Mouse (Mus musculus) lung, postnatal 25 days (tissue): ENCODE measurements at regions not wholly inside any gene's neighbourhood (a gene's known extent, or its start where the extent isn't known, plus 50 kb on each side); places are given as distances from the start of the nearest gene placed in this dataset.

Experiments
- DNase-seq: peaks from one replicate; pipeline ENCODE4 v3.0.0; 2022; ENCODE audit warnings: low spot score

DNA sequence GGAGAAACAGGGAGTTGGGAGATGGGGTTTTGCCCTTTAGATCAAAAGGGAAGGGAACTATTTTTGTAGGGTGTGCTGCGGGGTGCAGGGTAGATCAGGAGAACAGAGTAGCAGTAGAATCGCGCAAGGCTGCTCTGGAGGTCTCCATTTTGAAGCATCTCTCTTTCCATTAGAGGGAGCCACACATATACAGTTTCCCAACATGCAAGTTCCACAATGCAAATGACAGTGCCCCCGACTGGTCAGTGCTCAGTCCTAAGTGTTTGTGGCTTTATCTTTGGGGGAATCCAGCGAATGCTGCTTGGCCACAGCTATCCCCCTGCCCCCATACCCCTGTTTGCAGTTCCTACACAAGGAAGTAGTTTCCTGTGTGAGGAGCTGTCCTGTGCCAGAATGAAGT, 155.6 kb upstream of the Tgfbr2 start:
- no peak for DNase-seq

DNA sequence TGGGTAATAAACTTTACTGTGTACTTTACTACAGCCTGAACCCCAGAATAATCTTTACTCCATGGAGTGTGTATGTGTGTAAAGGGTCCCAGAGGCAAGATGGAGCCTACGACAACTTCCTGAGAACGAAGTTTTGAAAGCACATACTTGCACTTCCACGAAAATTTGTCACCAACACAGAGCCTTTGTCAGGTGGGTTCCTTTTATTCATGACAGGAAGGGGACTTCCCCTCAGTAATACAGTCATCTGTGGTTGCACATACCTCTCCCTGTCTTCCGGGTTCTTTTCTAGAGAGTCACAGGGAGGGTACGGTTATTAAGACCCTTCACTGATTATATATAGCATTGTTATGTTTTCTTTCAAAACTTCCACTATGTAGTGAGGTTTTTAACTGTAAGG, 154.0 kb upstream of the Tgfbr2 start:
- DNase-seq = no peak

GRCm38 (mm10) chr9:116328201-116328600, 153.0 kb upstream of the Tgfbr2 start:
- DNase-seq = no peak

- no peak for DNase-seq
Measured at GRCm38 (mm10) chr9:116327080-116327479, 151.9 kb upstream of the Tgfbr2 start.

- DNase-seq = no peak
Measured at GRCm38 (mm10) chr9:116324971-116325370, 149.8 kb upstream of the Tgfbr2 start.

GRCm38 (mm10) chr9:116323871-116324721, 148.9 kb upstream of the Tgfbr2 start:
- peak; percentile 71 for DNase-seq

DNA sequence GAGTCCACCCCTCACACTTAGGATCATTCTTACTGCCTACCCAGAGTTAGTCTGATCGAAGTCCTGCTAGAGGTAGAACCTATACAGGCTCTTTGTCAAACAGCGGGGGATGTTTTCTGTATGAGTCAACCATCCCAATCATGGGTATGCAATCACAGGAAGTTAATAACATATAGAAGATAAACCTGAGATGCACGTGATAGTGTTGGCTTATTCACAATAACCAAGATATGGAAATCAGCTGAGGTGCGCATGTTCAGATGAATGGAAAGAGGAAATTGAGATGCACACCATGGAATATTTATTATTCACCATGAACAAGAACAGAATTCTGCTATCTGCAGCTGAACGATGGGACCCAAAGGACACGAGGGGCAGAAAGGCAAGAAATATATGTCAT, 146.7 kb upstream of the Tgfbr2 start:
- no peak for DNase-seq

DNA sequence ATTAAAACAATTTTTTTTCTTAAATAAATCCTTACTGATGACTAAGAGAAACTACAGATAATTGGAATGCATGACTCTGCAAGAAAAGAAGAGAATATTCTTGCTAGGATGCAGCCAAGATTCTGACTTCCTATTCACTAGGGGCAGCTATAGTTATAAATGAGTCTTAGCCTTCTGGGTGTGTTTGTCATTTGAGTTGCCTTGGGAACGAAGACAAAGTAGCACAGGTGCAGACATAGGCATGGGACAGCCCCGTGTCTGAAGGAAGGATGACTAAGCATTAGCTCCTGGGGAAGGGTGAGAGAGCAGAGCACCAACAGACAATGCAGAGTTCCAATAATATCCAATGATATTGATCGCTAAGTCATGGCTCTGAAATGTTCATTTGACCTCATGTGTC, 144.3 kb upstream of the Tgfbr2 start:
- DNase-seq = no peak

DNA sequence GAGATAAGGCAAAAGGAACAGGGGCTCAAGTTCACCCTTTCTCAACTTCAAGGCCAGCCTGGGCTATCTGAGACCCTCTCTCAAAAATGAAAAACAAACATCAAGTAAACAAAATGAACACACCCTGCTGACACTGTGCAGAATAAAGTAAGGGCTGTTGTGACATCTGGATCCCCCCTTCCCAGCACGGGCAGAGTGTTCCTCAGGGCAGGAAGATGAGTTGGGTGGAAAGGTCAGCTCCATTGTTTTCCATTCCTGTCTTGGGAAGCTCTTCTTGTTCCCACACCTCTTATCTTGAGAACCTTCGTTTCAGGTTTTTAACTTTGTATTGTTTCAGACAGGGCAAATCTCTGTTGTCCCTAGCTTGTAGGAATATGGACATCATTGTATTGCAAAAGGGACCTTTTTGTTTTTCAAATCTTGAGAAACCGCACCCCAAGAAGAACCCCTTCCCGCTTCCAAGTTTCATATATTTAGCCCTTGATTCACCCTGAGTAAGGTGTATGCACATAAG, 141.5 kb upstream of the Tgfbr2 start:
- no peak for DNase-seq

GRCm38 (mm10) chr9:116314803-116315202, 139.6 kb upstream of the Tgfbr2 start:
- no peak for DNase-seq

GRCm38 (mm10) chr9:116313932-116314790, 139.0 kb upstream of the Tgfbr2 start:
- DNase-seq = peak; percentile 53

GRCm38 (mm10) chr9:116311364-116311763, 136.2 kb upstream of the Tgfbr2 start:
- no peak for DNase-seq

GRCm38 (mm10) chr9:116301602-116302001, 126.4 kb upstream of the Tgfbr2 start:
- DNase-seq = no peak

GRCm38 (mm10) chr9:116298791-116299190, 123.6 kb upstream of the Tgfbr2 start:
- DNase-seq = no peak

DNA sequence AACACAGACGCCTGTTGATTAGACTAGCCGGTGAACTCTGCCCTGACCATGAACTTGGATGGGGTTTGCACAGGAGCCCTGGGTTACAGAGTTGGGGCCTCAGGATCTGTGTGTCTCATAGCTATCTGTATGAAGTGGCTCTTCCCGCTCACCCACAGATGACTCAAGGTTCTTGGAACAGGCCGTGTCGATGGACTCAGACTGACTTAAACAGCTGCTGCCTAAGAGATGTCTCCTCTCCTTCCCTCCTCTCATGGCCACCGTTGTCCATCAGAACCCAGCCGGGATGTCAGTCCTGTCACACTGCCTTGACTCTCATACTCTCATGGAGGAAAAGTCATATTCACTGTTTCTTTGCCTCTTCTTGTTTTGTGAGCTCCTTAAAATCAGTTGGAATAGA, 121.2 kb upstream of the Tgfbr2 start:
- no peak for DNase-seq

- peak; percentile 52 for DNase-seq
Measured at GRCm38 (mm10) chr9:116294073-116294472, 118.9 kb upstream of the Tgfbr2 start.

- peak; percentile 47 for DNase-seq
Measured at GRCm38 (mm10) chr9:116293110-116293509, 118.0 kb upstream of the Tgfbr2 start.

- no peak for DNase-seq
Measured at GRCm38 (mm10) chr9:116291624-116292023, 116.5 kb upstream of the Tgfbr2 start.

- DNase-seq = no peak
Measured at GRCm38 (mm10) chr9:116290896-116291295, 115.7 kb upstream of the Tgfbr2 start.

- no peak for DNase-seq
Measured at GRCm38 (mm10) chr9:116285691-116286431, 110.7 kb upstream of the Tgfbr2 start.

GRCm38 (mm10) chr9:116283790-116284526, 108.8 kb upstream of the Tgfbr2 start:
- no peak for DNase-seq
